Mouse (Mus musculus) stomach, embryonic 14.5 days (tissue): ENCODE data around the gene Sf3a1. TPM values are rescaled to one million over a fixed set of nuclear protein-coding genes. Genes with fewer than 3 reads are reported as not detected.

Source experiments
- ATAC-seq: fragments of 200-750 bp; cut with Nextera tagmentation; 2 replicates; pipeline ENCODE4 v1.8.0; 2017; ENCODE audit warnings: low read depth, moderate TSS enrichment; ENCODE audit not compliant: insufficient number of reproducible peaks, insufficient read depth, low FRiP score
- H3K27ac ChIP-seq: fragments of 300-500 bp; sonication (generic); 2 replicates; pipeline ENCODE4 v1.5.1; 2014; ENCODE audit warnings: mild to moderate bottlenecking, low read length, moderate library complexity, mixed read lengths
- H3K27me3 ChIP-seq: fragments of 300-500 bp; sonication (generic); 2 replicates; pipeline ENCODE4 v1.6.1; 2014; ENCODE audit warnings: low read length, control low read depth, mixed read lengths; ENCODE audit not compliant: control insufficient read depth, insufficient read depth
- H3K36me3 ChIP-seq: fragments of 300-500 bp; sonication (generic); 2 replicates; pipeline ENCODE4 v1.6.1; 2014; ENCODE audit warnings: mild to moderate bottlenecking, control low read depth, low read length, moderate library complexity, mixed read lengths; ENCODE audit not compliant: control insufficient read depth, insufficient read depth
- H3K4me1 ChIP-seq: fragments of 300-500 bp; sonication (generic); 2 replicates; pipeline ENCODE4 v1.6.1; 2014; ENCODE audit warnings: low read length, control low read depth, mixed read lengths; ENCODE audit not compliant: control insufficient read depth, insufficient read depth
- H3K4me2 ChIP-seq: fragments of 300-500 bp; sonication (generic); replicated peaks from 2 replicates; pipeline ENCODE4 v1.6.1; 2014; ENCODE audit warnings: low read depth, low read length, control low read depth
- H3K4me3 ChIP-seq: fragments of 300-500 bp; sonication (generic); 2 replicates; pipeline ENCODE4 v1.5.1; 2014; ENCODE audit warnings: low read depth, low read length, control low read depth
- H3K9ac ChIP-seq: fragments of 300-500 bp; sonication (generic); replicated peaks from 2 replicates; pipeline ENCODE4 v1.6.1; 2014; ENCODE audit warnings: low read depth, mild to moderate bottlenecking, control low read depth, low read length, moderate library complexity, mixed read lengths
- H3K9me3 ChIP-seq: fragments of 300-500 bp; sonication (generic); 2 replicates; pipeline ENCODE4 v1.6.1; 2016; ENCODE audit warnings: low read depth, low read length, control low read depth; ENCODE audit not compliant: control insufficient read depth
- WGBS: fragments of 180-500 bp; shearing (Covaris S2); extraction: QIAGEN DNeasy Blood & Tissue Kit; methylation state at CpG from one replicate; pipeline ENCODE4 v1.1.7; 2014; 5-methylcytosine and 5-hydroxymethylcytosine counted together
- polyA plus RNA-seq: library from polyadenylated mRNA; unstranded; fragments of >200 nt; fragmentation: Nextera tagmentation; extraction: Ambion mirVana; gene quantifications from 2 replicates; pipeline ENCODE4 v1.2.1, GENCODE M21; 2014

The Sf3a1 gene
- polyA plus RNA-seq, 1 experiment from 2014 or later = 55.3 TPM

- Histone ChIP-seq H3K9ac (no peak overlapping the region), H3K4me2 (peak overlapping the region; percentile 94), H3K9me3 (no peaks in the 10 kb centered on the region), H3K4me1 (peaks cover 12% of the 10 kb centered on the region; the same call in 1 of the 2 replicates), H3K27me3 (no peaks in the 10 kb centered on the region), H3K4me3 (peak overlapping the region; percentile 32), H3K27ac (no peak overlapping the region), H3K36me3 (no peaks in the 10 kb centered on the region)
- 24% methylated on average over 3 of the region's 3 CpGs for WGBS
- no peak for ATAC-seq
Observed at GRCm38 (mm10) chr11:4117372-4118071, 42.6 kb upstream of the Sf3a1 start.

- H3K9ac ChIP-seq = 0 out of 2 replicates have a peak overlapping the region, but pooled peaks have one; percentile 18
- H3K4me2 ChIP-seq = peak overlapping the region; percentile 94
- H3K9me3 ChIP-seq = no peaks in the 10 kb centered on the region
- ATAC-seq = peak; percentile 16; the same call in 1 of the 2 replicates
- 3% methylated on average over 41 of the region's 41 CpGs for WGBS
- H3K27ac ChIP-seq = no peak overlapping the region
- H3K4me1 ChIP-seq = peaks cover 12% of the 10 kb centered on the region; the same call in 1 of the 2 replicates
- H3K4me3 ChIP-seq = peak overlapping the region; percentile 32
- no peaks in the 10 kb centered on the region for H3K27me3 ChIP-seq
- no peaks in the 10 kb centered on the region for H3K36me3 ChIP-seq
Observed at GRCm38 (mm10) chr11:4118081-4118921, 41.8 kb upstream of the Sf3a1 start.

- no peak for ATAC-seq
Observed at GRCm38 (mm10) chr11:4119635-4120034, 40.5 kb upstream of the Sf3a1 start.

GRCm38 (mm10) chr11:4121691-4122090 is 38.5 kb upstream of the Sf3a1 start:
- Histone ChIP-seq H3K27me3 (no peaks in the 10 kb centered on the region), H3K9me3 (no peaks in the 10 kb centered on the region), H3K27ac (no peak overlapping the region), H3K9ac (no peak overlapping the region), H3K4me3 (no peak overlapping the region), H3K36me3 (no peaks in the 10 kb centered on the region), H3K4me2 (no peak overlapping the region), H3K4me1 (peaks cover 12% of the 10 kb centered on the region; the same call in 1 of the 2 replicates)
- 70% methylated on average over 3 of the region's 3 CpGs for WGBS
- no peak for ATAC-seq

More at GRCm38 (mm10) chr11:4119635-4120034, 40.5 kb upstream of the Sf3a1 start:
- Histone ChIP-seq H3K27me3 (no peaks in the 10 kb centered on the region), H3K27ac (no peak overlapping the region), H3K9me3 (no peaks in the 10 kb centered on the region), H3K4me2 (no peak overlapping the region), H3K36me3 (no peaks in the 10 kb centered on the region), H3K4me3 (no peak overlapping the region), H3K9ac (no peak overlapping the region), H3K4me1 (peaks cover 12% of the 10 kb centered on the region; the same call in 1 of the 2 replicates)
- 78% methylated on average over 5 of the region's 5 CpGs for WGBS

- Histone ChIP-seq H3K4me1 (peaks cover 12% of the 10 kb centered on the region; the same call in 1 of the 2 replicates), H3K27me3 (no peaks in the 10 kb centered on the region), H3K4me3 (no peak overlapping the region), H3K9ac (no peak overlapping the region), H3K27ac (no peak overlapping the region), H3K9me3 (0 out of 2 replicates have a peak, but pooled peaks cover 3% of the 10 kb centered on the region), H3K4me2 (no peak overlapping the region), H3K36me3 (no peaks in the 10 kb centered on the region)
- WGBS = 66% methylated on average over 5 of the region's 5 CpGs
- no peak for ATAC-seq
Observed at GRCm38 (mm10) chr11:4122226-4122625, 37.9 kb upstream of the Sf3a1 start.

GRCm38 (mm10) chr11:4122742-4123579 is 37.2 kb upstream of the Sf3a1 start, which contains the start of gene Sec14l2:
Gene Sec14l2 (minus strand): TSS chr11:4123415.
- Histone ChIP-seq H3K4me3 (no peak within 1 kb of the TSS), H3K27me3 (no peaks in the 10 kb centered on the region), H3K4me1 (peaks cover 8% of the 10 kb centered on the region; the same call in 1 of the 2 replicates), H3K27ac (no peak within 1 kb of the TSS), H3K9me3 (0 out of 2 replicates have a peak, but pooled peaks cover 3% of the 10 kb centered on the region), H3K9ac (no peak within 1 kb of the TSS), H3K36me3 (no peaks in the 10 kb centered on the region), H3K4me2 (no peak within 1 kb of the TSS)
- 72% methylated on average over 10 of the region's 10 CpGs for WGBS
- ATAC-seq = no peak

GRCm38 (mm10) chr11:4123922-4124321 is 36.2 kb upstream of the Sf3a1 start:
- no peak overlapping the region for H3K27ac ChIP-seq
- no peaks in the 10 kb centered on the region for H3K36me3 ChIP-seq
- no peak overlapping the region for H3K4me2 ChIP-seq
- WGBS = 70% methylated on average over 5 of the region's 5 CpGs
- 0 out of 2 replicates have a peak, but pooled peaks cover 3% of the 10 kb centered on the region for H3K4me1 ChIP-seq
- no peak for ATAC-seq
- H3K4me3 ChIP-seq = no peak overlapping the region
- H3K9ac ChIP-seq = no peak overlapping the region
- 0 out of 2 replicates have a peak, but pooled peaks cover 3% of the 10 kb centered on the region for H3K9me3 ChIP-seq
- no peaks in the 10 kb centered on the region for H3K27me3 ChIP-seq

GRCm38 (mm10) chr11:4127059-4127458 is 33.1 kb upstream of the Sf3a1 start:
- no peaks in the 10 kb centered on the region for H3K36me3 ChIP-seq
- H3K4me1 ChIP-seq = no peaks in the 10 kb centered on the region
- H3K9me3 ChIP-seq = 0 out of 2 replicates have a peak, but pooled peaks cover 3% of the 10 kb centered on the region
- no peak overlapping the region for H3K4me3 ChIP-seq
- H3K27me3 ChIP-seq = no peaks in the 10 kb centered on the region
- no peak for ATAC-seq
- no peak overlapping the region for H3K9ac ChIP-seq
- WGBS = 92% methylated on average over 1 of the region's 1 CpGs
- H3K4me2 ChIP-seq = no peak overlapping the region
- no peak overlapping the region for H3K27ac ChIP-seq
